ENCODE assay signal across 9 mouse cellular contexts in the genomic region with DNA sequence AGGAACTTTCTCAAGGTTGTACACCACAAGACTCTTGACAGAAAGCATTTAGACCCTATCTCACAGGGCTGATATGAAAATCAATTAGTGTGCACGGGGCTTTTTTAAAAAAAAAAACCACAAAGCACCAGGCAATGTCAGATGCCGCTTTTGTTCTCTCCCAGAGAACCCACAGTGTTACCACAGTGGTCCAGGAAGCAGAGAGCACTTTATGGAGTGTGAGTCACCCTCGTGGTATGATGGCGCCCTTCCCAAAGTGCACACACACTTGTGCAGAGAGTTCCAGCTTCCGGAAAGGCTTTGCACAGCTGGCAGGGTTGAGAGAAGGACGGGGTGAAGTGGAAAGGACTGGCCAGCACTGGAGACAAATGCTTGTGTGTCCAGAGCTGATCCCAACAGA. TPM values are rescaled to one million over a fixed set of nuclear protein-coding genes. Genes with fewer than 3 reads are reported as not detected.
DNase-seq lines count a peak whose midpoint lies in the region; ATAC-seq lines count a peak whose summit lies in the region.
"Had no signal": no experiment of that assay in that cellular context is flagged by ENCODE, and none has a peak within 500 bp of the region (broad histone marks: within the 10 kb centered on the region; RNA-seq: fewer than 3 reads in every experiment).

No protein-coding gene starts in this region.

- H3K4me1 ChIP-seq in liver, embryonic 11.5 days (replicated peaks; ENCODE audit: control insufficient read depth, insufficient read depth, low read length): peaks cover 26% of the 10 kb centered on the region
- H3K4me1 ChIP-seq in neural tube, embryonic 15.5 days: peaks cover 6% of the 10 kb centered on the region; the same call in 1 of the 2 replicates

- WGBS in liver, embryonic 11.5 days: 42% methylated on average over 6 of the region's 6 CpGs
- WGBS in neural tube, embryonic 15.5 days: 79% methylated on average over 6 of the region's 6 CpGs

- peaks cover 10% of the 10 kb centered on the region for H3K27me3 ChIP-seq in liver, embryonic 11.5 days (replicated peaks; ENCODE audit: control insufficient read depth, insufficient read depth, low read length)
- no peaks in the 10 kb centered on the region for H3K27me3 ChIP-seq in neural tube, embryonic 15.5 days (replicated peaks)
- H3K27me3 ChIP-seq: limb, embryonic 12.5 days had no signal

- no peak for ATAC-seq in liver, embryonic 11.5 days (replicated peaks; ENCODE audit: low FRiP score)
- no peak for ATAC-seq in neural tube, embryonic 15.5 days (ENCODE audit: low FRiP score)

- no peaks in the 10 kb centered on the region for H3K36me3 ChIP-seq in liver, embryonic 11.5 days (ENCODE audit: control insufficient read depth, insufficient read depth, low read length)
- no peaks in the 10 kb centered on the region for H3K36me3 ChIP-seq in neural tube, embryonic 15.5 days
- H3K36me3 ChIP-seq: limb, embryonic 12.5 days had no signal

- peak overlapping the region; percentile 41; the same call in 1 of the 2 replicates for H3K27ac ChIP-seq in liver, embryonic 11.5 days (ENCODE audit: low read depth, low read length)
- no peak overlapping the region for H3K27ac ChIP-seq in neural tube, embryonic 15.5 days (replicated peaks)
- H3K27ac ChIP-seq: limb, embryonic 12.5 days had no signal

- peak overlapping the region; percentile 23 for H3K4me2 ChIP-seq in liver, embryonic 11.5 days
- H3K4me2 ChIP-seq in neural tube, embryonic 15.5 days: no peak overlapping the region
- H3K4me2 ChIP-seq: limb, embryonic 12.5 days had no signal

- H3K9ac ChIP-seq in liver, embryonic 11.5 days (ENCODE audit: low read depth, low read length): no peak overlapping the region
- H3K9ac ChIP-seq in neural tube, embryonic 15.5 days (replicated peaks): no peak overlapping the region
- H3K9ac ChIP-seq: limb, embryonic 12.5 days had no signal

- no peaks in the 10 kb centered on the region for H3K9me3 ChIP-seq in liver, embryonic 11.5 days (ENCODE audit: control insufficient read depth, low read length)
- H3K9me3 ChIP-seq in neural tube, embryonic 15.5 days (replicated peaks): no peaks in the 10 kb centered on the region
- H3K9me3 ChIP-seq: limb, embryonic 12.5 days had no signal

- H3K4me3 ChIP-seq in liver, embryonic 11.5 days (ENCODE audit: low read depth, low read length): no peak overlapping the region
- H3K4me3 ChIP-seq in neural tube, embryonic 15.5 days (replicated peaks): no peak overlapping the region
- H3K4me3 ChIP-seq: limb, embryonic 12.5 days had no signal

- DNase-seq in urinary bladder, postnatal 14 days (ENCODE audit: low spot score): peak; percentile 81
- DNase-seq in urinary bladder, adult 2 months (ENCODE audit: low spot score): no peak
- DNase-seq in heart, adult 9 months (ENCODE audit: low spot score in 2 of 2): peak; percentile 57 to 65
- no peak for DNase-seq in liver, embryonic 11.5 days (ENCODE audit: low spot score)
- DNase-seq in urinary bladder, postnatal 36 days (ENCODE audit: low spot score in 2 of 2): peak; percentile 49 to 56
- no peak for DNase-seq in thymus, postnatal 25 days
- no peak for DNase-seq in right cerebral cortex, adult 18-20 months

RNA-seq across cellular contexts. Expression of gene Prokr1, which starts 8.1 kb away (rescaled TPM):
- 0.72 and 1.2 TPM in 2 replicates for polyA plus RNA-seq in urinary bladder, adult 2 months (2012; rRNA removed)
- polyA plus RNA-seq in liver, embryonic 11.5 days (2014; fragmentation: Nextera tagmentation; extraction: Ambion mirVana): 1.8 and 3.2 TPM in 2 replicates
- 3.0 and 3.9 TPM in 2 replicates for polyA plus RNA-seq in neural tube, embryonic 15.5 days (2015; fragmentation: Nextera tagmentation; extraction: Ambion mirVana)

RNA-seq across cellular contexts. Expression of gene Arhgap25, which starts 49.4 kb away (rescaled TPM):
- polyA plus RNA-seq in urinary bladder, adult 2 months (2012; rRNA removed): 2.3 and 2.7 TPM in 2 replicates
- polyA plus RNA-seq in liver, embryonic 11.5 days (2014; fragmentation: Nextera tagmentation; extraction: Ambion mirVana): 6.9 and 7.9 TPM in 2 replicates
- 3.6 and 6.3 TPM in 2 replicates for polyA plus RNA-seq in neural tube, embryonic 15.5 days (2015; fragmentation: Nextera tagmentation; extraction: Ambion mirVana)

Comparison
In these comparisons a context has a peak if more than half of its experiments do, and no peak if none do; other contexts are left out.
1. DNase-seq: peak in urinary bladder, postnatal 14 days (single experiment), heart, adult 9 months (2 of 2) and urinary bladder, postnatal 36 days (2 of 2); none in urinary bladder, adult 2 months (single experiment), liver, embryonic 11.5 days (single experiment), thymus, postnatal 25 days (single experiment) and right cerebral cortex, adult 18-20 months (single experiment).